In genomic region chr9:54751684-54752083, GRCm38 (mm10) we compare ENCODE assay signal across 12 mouse cellular contexts. TPM values are rescaled to one million over a fixed set of nuclear protein-coding genes. Genes with fewer than 3 reads are reported as not detected.
"Had no signal": no experiment of that assay in that cellular context is flagged by ENCODE, and none has a peak within 500 bp of the region (broad histone marks: within the 10 kb centered on the region; RNA-seq: fewer than 3 reads in every experiment).

No protein-coding gene starts in this region.

- ATAC-seq: liver, postnatal 0 days had no signal

- H3K4me3 ChIP-seq: limb, embryonic 12.5 days; liver, embryonic 13.5 days; lung, embryonic 15.5 days; myocyte had no signal

- H3K4me1 ChIP-seq: liver, embryonic 13.5 days; lung, embryonic 15.5 days had no signal

- DNase-seq: kidney, adult 9 months; liver; liver, embryonic 13.5 days; liver, postnatal 0 days; right cerebral cortex, postnatal 4 days; spleen, adult 18-20 months; thymus, adult 18-20 months; thymus, postnatal 25 days had no signal

- H3K9ac ChIP-seq: limb, embryonic 12.5 days; liver, embryonic 13.5 days; liver, postnatal 0 days; lung, embryonic 15.5 days had no signal

- H3K36me3 ChIP-seq: limb, embryonic 12.5 days; liver, embryonic 13.5 days; lung, embryonic 15.5 days had no signal

- H3K4me2 ChIP-seq: limb, embryonic 12.5 days; liver, embryonic 13.5 days; lung, embryonic 15.5 days had no signal

- H3K9me3 ChIP-seq: limb, embryonic 12.5 days; liver, embryonic 13.5 days; lung, embryonic 15.5 days had no signal

- H3K27ac ChIP-seq: kidney, postnatal 0 days; limb, embryonic 12.5 days; liver, embryonic 13.5 days; lung, embryonic 15.5 days had no signal

RNA-seq across cellular contexts. Expression of gene Crabp1, which starts 12.9 kb away (rescaled TPM):
- polyA plus RNA-seq: liver, postnatal 0 days had no signal
